Mouse (Mus musculus): ENCODE measurements around the gene Tbc1d30.

Tbc1d30 gene

DNA sequence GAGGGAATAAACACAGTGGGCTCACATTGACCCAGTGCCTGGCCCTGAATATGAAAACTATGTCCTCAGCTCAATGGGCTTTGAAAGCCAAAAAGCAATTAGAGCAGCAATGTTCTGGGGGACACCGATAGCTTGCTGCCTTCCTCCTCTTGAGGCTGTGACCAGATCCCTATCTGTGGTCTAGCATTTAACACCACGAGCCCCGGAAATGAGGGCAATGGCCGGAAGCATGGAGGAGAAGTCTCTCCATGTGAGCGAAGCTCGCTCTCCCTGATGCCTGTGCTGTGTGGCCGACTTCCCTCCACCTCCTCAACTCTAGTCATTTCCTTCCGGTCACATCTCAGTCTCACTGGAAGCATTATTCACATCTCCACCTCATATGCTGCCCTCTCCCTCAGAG, 82.3 kb downstream of the Tbc1d30 start:
- DNase-seq (ENCODE audit: low read depth, low spot score) = peak; percentile 61

DNA sequence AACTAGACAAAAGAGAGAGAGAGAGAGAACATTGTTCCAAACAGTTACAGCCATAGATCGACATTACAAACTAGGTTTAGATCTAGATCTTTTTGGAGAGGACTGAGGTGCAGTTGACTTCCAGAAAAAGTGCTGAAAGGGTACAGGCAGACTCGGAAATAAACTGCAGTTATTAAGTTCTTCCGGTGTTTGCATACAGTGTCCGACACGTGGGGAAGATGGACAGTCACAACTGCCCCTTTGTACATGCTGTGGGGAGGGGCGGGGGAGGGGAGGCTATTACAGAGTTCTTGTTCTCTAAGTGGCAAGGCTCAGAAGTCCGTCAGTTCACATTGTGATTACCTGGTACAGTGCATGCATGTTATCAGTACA, 86.9 kb downstream of the Tbc1d30 start:
- DNase-seq (ENCODE audit: low read depth, low spot score) = no peak

DNA sequence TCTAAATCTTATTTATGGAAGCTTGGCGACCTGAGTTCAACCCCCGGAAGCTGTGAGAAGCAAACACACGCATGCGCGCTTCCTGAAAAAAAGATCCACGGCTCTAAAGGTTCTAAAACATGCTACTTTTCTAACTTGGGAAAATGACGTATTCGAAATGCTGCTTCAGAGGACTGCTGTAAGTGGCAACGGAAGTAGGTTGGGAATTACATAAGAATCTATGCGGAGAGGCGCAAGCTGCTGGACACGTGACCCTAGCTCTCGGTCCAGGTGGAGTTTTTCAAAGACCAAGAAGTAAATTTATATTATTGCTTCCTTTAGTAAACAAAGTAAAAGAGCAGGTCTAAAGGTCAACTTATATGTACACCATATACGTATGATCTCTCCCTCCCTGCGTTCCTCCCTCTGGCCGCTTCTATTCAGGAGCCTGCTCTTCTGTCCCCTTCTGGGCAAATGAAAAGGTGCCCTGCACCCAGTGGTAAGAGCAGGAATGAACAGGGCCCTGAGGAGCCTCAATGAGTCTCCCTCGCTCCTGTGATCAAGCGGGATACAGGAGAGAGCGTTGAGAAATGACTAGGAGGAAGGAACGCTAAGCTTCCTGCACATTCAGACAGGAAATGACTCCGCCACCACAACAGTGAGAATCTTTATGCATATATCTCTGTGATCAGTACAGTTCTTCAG, 87.4 kb downstream of the Tbc1d30 start:
- peak; percentile 83 for DNase-seq (ENCODE audit: low read depth, low spot score)

DNA sequence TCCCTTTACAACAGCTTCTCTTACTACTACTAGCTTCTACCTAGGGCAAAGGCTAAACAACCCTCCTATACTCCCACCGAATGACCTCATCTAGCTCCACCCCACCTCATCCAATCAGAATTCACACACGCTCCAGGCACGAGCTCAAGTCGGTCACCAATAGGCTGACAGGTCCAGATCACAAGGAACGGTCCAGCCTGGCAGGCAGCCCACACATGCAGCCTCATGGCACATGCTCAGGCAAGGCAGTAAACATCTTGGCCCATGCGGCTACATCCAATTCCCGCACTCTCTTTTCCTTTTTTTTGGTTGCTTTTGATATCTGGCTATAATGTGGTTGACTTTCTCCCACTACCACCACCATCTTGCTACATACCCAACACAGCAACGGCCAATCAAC, 88.9 kb downstream of the Tbc1d30 start:
- no peak for DNase-seq (ENCODE audit: low read depth, low spot score)

DNA sequence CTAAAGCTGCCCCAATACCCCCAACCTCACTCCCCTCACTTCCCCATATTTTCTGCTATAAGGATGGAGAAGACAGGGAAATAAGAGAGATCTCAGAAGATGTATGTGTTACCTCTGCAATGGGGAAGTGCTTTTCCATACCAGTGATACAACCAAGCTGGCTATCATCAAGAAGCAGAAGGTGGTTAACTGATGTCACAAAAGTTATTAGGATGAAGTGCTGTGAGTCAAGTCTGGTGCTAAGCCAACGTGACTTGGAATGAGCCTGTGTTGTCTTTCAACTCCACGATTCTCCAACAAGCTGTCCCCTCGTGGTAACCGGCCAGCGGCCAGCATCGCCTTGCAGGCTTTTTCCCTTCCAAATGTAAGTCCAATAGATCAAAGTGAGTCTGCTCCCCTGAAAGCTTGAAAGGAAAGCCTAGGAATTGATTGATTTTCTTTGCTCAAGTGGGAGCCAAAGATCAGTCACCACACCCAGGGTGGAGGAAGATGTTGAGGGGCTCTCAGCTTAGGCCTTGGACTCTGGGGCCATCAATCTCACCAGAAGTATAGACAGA, 90.0 kb downstream of the Tbc1d30 start:
- DNase-seq (ENCODE audit: low read depth, low spot score) = no peak

DNA sequence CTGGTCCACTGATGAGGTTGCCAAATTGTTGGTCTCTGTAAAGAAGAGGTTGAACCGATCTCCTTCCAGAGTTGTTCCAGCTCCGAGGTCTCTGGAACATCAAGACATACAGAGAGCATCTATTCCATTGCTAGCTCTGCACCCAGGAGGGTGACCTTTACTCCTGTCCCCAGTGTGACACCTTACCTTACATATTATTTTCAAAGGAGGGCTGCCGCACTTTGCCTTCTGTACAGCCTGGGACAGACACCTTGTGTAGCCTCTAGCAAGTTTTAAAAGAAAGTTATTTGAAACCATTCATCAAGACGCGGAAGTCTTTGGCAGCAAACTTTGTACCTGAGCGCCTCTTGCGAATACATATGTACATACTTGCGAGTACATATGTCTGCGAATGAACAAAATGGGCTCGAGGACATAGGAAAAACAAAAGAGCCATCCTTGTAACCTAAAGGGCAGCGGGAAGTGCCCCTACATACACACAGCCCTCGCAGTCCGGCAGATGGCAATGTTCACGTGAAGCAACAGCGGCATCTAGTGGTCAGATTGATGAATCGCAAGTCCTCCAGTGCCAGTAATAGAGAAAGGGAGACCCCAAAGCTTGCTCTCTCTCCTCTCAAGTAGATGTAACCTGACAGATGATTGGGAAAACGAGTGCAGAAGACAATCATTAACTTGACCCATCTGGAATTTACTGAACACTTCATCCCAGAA, 94.8 kb downstream of the Tbc1d30 start:
- peak; percentile 56 for DNase-seq (ENCODE audit: low read depth, low spot score)

DNA sequence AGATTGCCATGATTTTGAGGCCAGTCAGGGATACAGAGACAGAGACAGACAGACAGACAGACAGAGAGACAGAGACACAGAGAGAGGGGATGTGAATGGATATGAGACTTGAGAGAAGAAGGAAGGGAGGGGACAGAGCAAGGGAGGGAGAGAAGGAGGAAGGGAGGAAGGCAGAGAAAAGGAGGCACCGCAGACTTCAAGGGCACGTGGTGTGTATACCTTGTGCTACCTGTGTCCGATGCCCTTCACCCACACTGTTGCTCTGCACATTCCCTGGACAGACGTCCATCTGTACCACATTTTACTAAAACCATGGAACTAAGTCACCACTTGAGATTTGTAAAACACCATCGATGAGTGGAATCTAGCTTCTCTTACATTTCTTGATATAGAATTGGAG, 95.6 kb downstream of the Tbc1d30 start:
- DNase-seq (ENCODE audit: low read depth, low spot score) = no peak

DNA sequence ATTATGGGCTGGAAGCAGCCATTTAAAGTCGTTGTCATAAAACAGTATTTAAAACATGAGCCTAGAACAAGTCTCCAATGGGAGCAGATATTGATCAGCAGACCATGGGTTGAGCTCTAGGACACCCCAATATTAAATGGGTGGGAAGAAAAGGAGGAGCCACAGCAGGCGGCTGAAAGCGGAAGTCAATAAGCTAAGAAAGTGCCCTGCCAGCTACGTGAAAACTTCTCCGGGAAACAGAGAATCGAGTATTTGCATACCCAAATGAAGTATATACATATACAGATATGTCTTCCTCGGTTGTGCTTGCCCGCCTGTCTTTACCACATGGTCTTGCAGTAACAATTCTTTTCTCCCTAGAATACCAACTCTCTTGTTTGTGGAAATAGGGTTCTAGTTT, 96.7 kb downstream of the Tbc1d30 start:
- no peak for DNase-seq (ENCODE audit: low read depth, low spot score)

DNA sequence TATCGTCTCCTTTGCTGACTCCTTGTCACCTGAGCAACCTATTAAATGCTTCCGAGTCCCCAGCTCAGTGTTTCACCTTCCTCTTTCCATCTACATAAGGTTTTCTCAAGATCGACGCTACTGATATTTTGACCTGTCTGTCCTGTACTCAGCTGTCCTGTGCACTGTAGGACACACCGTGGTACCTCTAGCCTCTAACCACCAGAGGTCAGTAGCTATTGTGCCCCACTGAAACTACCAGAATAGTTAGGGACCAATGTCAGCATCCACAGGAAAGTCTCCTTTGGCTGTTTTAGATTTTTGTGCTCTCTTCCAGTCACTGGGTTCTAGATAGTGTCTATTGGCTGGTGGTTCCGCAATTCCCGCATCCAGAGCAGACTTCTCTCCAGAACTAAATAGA, 98.3 kb downstream of the Tbc1d30 start:
- DNase-seq (ENCODE audit: low read depth, low spot score) = no peak

DNA sequence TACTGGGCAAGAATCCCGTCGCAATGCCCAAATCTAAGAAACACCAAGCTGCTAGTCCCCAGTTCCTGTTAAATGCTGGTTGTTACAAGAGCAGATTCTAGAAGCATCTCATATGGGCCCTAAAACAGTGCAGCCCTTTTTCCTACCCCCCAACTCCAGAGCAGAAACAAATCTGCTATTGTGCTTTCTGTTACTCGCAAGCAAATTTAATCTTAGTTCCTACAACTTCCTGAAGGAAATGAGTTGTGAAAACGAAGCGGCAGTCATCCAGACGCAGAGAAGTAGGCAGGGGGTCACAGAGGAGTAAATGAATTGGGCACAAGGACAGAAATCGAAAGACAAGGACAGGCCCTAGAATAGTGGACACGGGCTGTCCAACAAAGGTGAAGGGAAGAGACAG, 99.9 kb downstream of the Tbc1d30 start:
- DNase-seq (ENCODE audit: low read depth, low spot score) = no peak

DNA sequence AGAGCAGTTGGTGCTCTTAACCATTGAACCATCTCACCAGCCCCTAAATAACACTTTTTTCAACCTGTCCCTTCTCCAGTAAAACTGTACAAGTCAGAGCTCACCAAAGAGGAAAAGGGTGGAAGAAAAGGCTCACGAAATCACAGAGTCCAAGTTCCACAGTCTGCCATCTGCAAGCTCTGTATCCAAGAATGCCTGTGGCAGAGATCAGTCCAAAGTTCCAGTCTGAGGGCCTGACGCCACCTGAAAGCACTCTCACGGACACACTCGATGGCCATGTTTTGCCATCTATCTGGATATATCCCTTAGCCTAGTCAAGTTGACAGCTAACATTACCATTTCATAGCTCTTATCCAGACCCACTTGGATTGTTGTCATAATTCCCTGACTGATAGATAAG, 101.3 kb downstream of the Tbc1d30 start:
- no peak for DNase-seq (ENCODE audit: low read depth, low spot score)

DNA sequence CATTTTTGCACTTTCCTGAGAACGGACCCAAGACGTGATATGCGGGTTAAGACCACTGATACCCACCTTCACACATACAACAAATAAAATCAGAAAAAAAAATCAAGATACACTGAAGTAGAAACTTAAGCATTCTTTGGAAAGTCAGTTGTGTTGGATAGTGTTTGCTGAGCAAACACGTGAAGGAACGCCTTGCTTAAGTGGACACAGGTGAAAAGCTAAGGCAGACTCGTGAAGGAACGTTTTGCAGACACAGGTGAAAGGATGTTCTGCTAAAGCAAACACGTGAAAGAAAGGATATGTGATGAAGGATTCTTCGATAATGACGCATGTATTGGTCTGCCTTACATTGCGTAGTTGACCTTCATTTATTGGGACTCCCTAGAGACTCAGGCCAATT, 103.5 kb downstream of the Tbc1d30 start:
- no peak for DNase-seq (ENCODE audit: low read depth, low spot score)

DNA sequence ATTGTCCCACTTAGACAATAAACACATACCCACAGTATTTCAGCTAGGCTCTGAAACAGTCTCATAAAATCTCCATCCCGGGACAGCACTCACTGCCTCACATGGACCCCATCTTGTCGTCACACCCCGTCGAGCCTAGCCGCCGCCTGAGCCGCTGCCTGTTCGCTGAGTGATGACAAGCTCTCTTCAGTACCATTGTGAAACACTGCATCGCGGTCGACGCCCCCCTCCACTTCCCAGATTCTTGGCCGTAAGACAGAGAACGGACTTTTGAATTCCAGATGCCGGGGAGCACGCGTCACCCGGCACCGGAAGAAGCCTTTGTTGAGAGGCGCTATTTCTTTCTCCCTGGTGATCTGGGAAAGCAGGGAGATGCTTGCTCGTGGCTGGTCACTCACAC, 104.1 kb downstream of the Tbc1d30 start:
- DNase-seq (ENCODE audit: low read depth, low spot score) = no peak

DNA sequence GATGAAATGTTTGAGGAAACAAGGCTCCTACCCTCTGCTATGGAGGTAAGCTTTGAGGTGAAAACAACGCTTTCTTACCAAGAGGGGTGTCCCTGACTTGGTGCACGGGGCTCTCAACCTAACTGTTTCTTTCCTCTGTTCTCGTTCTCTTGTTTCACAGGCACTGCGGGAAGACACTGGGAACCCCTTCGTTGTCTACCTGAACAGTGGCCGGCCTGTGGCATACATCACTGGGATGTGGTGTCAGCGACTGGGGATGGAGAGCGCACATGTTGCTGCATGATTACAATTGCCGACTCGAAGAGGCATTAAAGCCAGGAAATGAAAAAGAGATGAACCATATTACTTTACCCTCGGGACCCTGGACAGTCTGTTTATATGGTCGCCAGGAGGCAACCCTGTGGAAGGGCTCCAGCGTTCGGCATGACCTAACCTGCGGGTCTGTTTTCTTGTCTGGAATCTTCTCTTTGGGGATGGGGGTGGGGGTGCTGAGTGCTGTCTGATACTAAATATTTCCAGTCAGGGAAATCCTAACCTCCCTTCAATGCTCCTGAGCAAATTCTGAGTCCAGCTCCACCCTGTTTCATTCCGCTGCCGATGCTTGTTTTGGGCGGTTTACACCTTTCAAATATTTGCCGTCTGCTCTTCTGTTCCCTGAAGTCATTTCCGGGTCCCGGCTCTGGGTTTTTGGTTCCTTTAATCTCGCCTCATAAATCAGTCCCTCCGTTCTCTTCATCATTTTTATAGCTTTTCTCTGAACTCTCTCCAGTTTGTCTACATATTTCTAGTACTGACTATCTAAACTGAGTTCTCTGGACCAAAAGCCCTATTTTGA, 107.5 kb downstream of the Tbc1d30 start:
- DNase-seq (ENCODE audit: low read depth, low spot score) = no peak

DNA sequence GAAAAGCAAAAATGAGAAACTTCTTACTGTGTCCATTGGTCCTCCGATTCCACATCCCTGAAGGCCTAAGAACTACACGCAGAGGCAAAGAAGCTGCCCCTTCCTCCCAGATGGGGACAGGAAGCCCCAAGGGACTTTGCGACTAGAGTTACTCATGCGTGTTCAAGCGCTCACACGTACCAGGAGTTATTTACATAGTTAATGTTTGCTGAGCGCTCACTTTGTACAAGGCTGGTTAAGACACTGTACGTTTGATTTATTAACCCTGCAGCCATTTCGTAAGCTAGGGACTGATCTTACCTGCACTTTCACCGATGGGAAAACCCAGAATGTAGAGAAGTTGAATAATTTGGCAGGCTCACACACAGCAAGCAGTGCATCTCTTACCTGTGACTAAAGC, 108.5 kb downstream of the Tbc1d30 start:
- no peak for DNase-seq (ENCODE audit: low read depth, low spot score)

DNA sequence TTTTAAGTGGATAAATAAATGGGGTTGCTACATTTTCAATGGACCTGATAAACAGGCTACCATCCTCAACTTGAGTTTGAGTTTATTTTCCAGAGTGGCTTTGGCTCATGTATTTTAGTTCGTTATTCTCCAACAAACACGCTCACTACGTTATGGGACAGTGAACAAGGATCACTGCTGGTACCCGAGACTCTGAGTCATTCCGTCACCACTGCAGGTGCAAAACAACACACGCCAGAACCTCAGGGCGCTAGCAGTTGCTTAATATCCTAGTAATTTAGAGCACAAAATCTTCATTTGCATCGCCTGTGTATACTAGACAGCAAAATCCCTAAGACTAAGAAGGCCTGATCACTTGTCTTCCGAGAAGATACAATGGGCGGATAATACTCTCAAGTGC, 112.0 kb downstream of the Tbc1d30 start:
- DNase-seq (ENCODE audit: low read depth, low spot score) = no peak

DNA sequence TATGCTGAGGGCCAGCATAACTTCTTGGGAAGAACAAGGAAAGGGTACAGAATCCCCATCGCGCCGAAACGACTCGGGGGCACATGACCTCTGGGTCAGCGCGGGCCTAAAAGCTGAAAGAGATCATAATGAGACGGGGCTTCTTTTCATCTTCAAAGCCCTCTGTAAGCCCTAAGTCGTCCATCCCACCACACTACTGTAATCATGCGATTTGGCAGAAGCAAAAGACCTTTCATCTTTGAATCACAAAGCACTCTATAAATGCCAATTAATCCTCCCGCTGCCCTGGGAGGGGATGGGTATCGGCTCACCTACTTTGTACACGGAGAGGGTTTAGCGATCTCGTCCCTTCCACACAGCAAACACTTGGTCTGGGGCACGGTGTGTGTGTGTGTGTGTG, 112.5 kb downstream of the Tbc1d30 start:
- no peak for DNase-seq (ENCODE audit: low read depth, low spot score)

DNA sequence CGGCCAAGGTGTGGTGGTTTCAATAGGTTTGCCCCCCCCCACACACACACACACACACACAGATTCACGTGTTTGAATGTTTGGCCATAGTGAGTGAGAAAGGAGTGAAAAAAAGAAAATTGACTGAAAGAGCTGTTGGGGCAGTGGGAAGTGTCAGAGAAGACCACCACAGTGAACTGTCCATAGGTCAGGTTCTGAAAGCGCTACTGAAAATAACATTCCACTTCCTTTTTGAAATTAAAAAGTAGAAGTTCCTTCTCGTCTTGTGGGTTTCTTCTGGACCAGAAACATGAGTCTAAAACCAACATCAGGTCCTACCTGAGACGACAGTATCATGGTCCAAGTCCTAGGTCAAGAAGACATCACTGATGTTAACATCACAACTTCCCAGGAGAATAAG, 113.7 kb downstream of the Tbc1d30 start:
- no peak for DNase-seq (ENCODE audit: low read depth, low spot score)

DNA sequence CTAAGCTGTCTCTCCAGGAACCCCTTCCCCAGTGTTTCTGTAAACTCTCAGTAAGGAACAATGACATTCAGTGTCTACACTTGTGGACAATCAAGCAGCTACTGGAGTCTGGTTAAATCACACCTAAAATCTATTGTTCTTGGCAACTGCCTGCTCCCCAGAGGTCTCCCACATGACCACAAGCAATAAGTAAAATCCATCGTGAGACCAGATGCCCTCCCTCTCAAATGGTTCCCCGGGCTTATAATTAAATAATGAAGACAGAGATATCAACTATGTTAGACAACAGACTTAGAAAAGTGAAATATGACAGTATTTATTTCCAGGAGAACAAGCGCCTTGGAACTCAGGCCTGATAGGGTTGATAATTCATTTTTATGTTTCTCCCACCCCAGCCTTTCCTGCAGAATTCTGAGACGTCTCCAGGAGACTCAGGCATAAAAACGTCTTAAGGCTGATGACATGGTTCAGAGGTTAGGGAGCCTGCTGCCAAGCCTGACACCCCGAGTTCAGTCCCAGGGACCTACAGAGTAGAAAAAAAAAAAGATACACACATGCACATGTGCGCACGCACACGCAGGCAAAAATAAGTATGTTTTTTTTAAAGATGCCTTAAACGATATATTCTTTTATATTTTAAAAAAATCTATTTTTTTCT, 115.8 kb downstream of the Tbc1d30 start:
- DNase-seq (ENCODE audit: low read depth, low spot score) = no peak

DNA sequence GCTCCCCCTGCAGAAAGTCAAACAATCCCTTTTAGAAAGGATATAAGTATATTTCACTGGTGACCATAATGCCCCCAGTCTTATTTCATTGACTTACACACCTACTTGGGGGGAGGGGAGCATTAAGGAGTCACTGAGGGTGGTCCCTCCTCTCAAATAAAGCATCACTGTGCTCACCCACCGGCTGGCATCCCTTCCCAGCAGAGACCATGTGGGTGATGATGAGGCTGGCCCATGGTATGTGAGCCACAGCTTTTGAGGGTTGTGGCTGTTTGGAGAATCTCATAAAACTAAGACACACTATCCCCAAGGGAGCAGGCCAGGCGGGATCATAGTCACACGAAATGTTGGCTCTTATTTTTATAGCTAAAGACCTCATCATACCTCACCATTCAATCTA, 116.6 kb downstream of the Tbc1d30 start:
- DNase-seq (ENCODE audit: low read depth, low spot score) = no peak

DNA sequence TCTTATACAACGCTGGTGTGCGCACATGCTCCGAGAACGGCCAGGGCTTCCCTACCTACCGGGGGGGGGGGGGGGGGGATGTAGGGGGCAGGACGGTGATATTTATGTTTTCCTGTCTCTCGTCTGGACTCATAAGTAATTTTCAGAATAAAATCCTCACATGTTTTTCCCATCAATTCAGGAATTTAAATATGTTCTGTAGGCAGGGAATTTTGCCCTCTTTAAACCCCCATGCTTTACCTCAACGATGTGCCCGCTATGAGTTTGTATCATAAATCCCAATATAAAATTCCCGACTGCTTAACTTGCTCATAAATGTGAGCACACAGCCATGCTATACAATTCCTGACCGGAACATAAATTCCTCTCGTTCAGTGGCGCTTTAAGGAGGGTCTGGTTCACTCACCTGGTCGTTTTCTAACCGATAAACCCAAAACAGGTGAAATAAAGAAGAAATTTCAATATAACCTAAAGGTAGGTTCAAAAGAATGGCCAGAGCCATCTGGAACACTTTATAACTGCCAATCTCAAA, 122.6 kb downstream of the Tbc1d30 start:
- no peak for DNase-seq (ENCODE audit: low read depth, low spot score)

DNA sequence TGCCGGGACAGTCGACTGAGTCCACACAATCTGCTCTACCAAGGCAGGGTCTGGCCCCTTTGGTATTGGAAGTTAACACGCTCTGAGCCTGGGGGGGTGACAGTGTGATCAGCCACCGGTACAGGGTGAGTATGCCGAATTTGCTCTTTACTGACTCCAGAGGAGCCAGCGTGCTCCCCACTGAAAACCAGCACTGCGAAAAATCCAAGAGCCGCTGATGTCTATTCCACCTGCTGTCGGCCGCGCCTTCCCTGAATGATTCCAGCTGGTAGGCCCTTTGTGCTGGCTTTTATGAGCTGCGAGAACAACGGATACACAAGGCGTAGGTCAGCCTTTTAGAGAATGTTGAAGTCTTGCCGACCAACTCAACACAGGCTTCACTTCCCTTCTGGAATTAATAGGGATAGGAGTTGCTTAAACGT, 123.1 kb downstream of the Tbc1d30 start:
- no peak for DNase-seq (ENCODE audit: low read depth, low spot score)
